Mouse (Mus musculus) small intestine, adult 2 months (tissue): ENCODE data around the gene Bola2. TPM values are rescaled to one million over a fixed set of nuclear protein-coding genes. Genes with fewer than 3 reads are reported as not detected.

Experiments used
- H3K27ac ChIP-seq: fragments of 200-500 bp; 2 replicates; pipeline ENCODE4 v1.5.1; 2012; ENCODE audit warnings: low read depth, low read length, control low read depth, inconsistent platforms; ENCODE audit not compliant: insufficient read depth
- H3K27me3 ChIP-seq: fragments of 200-500 bp; 2 replicates; pipeline ENCODE4 v1.6.1; 2012; ENCODE audit warnings: mild to moderate bottlenecking, moderate library complexity, low read length, inconsistent platforms; ENCODE audit not compliant: control insufficient read depth, insufficient read depth
- H3K36me3 ChIP-seq: fragments of 200-500 bp; 2 replicates; pipeline ENCODE4 v1.6.1; 2012; ENCODE audit warnings: mild to moderate bottlenecking, low read length, control low read depth, inconsistent platforms; ENCODE audit not compliant: control insufficient read depth, insufficient read depth
- H3K4me1 ChIP-seq: fragments of 200-500 bp; 2 replicates; pipeline ENCODE4 v1.6.1; 2012; ENCODE audit warnings: low read length, inconsistent platforms, mixed read lengths; ENCODE audit not compliant: control insufficient read depth, insufficient read depth, insufficient read length
- H3K4me3 ChIP-seq: fragments of 200-500 bp; 2 replicates; pipeline ENCODE4 v1.5.1; 2012; ENCODE audit warnings: low read depth, mild to moderate bottlenecking, control low read depth, inconsistent platforms, low read length, moderate library complexity
- CTCF ChIP-seq: fragments of 200-500 bp; IDR thresholded peaks from 2 replicates; pipeline ENCODE4 v1.5.1; 2012; ENCODE audit warnings: low read depth, mild to moderate bottlenecking, control low read depth, inconsistent platforms, low read length, moderate library complexity, mixed read lengths; ENCODE audit not compliant: insufficient replicate concordance, insufficient read length; ENCODE audit errors: extremely low read depth
- POLR2A ChIP-seq: fragments of 200-500 bp; IDR thresholded peaks from 2 replicates; pipeline ENCODE4 v1.6.1; 2012; ENCODE audit warnings: low read depth, mild to moderate bottlenecking, control low read depth, inconsistent platforms, low read length, moderate library complexity
- WGBS: fragments of 180-500 bp; shearing (Covaris S2); methylation state at CpG from one replicate; pipeline ENCODE4 v1.1.7; 2018; 5-methylcytosine and 5-hydroxymethylcytosine counted together
- polyA plus RNA-seq: library from polyadenylated mRNA; depleted of rRNA; stranded (reverse); fragments of >200 nt; gene quantifications from 2 replicates; pipeline ENCODE4 v1.2.3, GENCODE M21; 2012

Bola2 gene
- polyA plus RNA-seq, 1 experiment: 40.6 TPM

DNA sequence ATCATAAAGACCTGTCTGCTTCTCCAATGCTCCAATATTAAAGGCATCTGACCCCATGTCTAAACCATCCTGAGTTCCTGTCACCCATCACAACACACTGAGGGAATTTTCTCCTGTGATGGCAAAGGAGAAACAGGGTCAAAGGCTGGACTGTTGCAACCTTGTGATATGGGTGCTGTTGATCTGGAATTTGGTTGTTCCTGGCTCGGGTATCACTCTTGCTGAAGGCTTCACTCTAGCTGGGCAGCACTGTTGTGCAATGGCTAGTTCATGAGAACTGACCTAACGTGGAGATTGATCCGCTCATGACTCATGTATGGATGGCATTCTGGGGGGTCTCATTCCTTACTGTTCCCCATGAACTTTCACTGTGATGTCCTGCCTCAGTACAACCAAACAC, 6.2 kb upstream of the Bola2 start:
- TF ChIP-seq CTCF (no peak), POLR2A (no peak)
- WGBS: 66% methylated on average over 3 of the region's 3 CpGs
- no peak overlapping the region for H3K27ac ChIP-seq
- no peak overlapping the region for H3K4me3 ChIP-seq
- H3K4me1 ChIP-seq: peaks cover 5% of the 10 kb centered on the region
- H3K27me3 ChIP-seq: no peaks in the 10 kb centered on the region
- H3K36me3 ChIP-seq: peaks cover 11% of the 10 kb centered on the region

DNA sequence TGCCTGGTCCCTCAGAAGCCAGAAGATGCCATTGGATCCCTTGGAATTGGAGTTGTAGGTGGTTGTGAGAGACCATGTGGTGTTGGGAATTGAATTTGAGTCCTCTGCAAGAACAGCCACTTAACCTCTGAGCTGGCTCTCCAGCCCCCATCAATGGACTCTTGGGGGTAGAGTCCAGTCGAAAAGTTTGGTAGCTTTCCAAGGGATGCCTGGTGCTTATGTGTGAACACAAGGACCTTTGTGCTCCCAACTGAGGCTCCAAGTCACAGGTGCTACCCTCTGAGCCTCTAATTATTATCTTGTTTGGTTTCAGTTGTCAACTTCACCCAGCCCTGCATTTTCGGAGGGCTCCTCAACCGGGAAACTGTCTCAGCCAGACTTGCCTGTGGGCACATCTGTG, 4.5 kb upstream of the Bola2 start:
- Histone ChIP-seq H3K27me3 (no peaks in the 10 kb centered on the region), H3K4me1 (peaks cover 6% of the 10 kb centered on the region), H3K36me3 (peaks cover 11% of the 10 kb centered on the region), H3K27ac (no peak overlapping the region), H3K4me3 (no peak overlapping the region)
- TF ChIP-seq CTCF (no peak), POLR2A (no peak)
- 38% methylated on average over 3 of the region's 3 CpGs for WGBS

DNA sequence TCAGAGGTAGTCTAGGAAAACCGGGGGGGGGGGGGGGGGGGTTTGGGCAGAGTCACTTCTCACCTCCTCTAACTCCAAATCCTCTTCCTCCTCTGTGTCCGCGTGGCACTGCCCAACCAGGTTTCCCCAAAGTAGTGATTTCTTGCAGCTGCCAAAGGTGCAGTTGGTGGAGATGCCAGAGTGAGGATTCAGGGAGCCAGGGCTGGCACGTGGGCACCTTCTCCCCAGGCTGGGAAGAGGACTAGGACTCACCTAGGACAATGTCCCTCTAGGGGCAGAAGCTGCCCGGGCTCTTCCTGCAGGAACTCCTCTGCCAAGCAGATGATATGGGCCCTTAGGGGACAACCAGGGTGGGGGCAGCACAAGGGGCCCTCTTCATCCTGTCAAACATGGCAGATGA, 3.5 kb upstream of the Bola2 start:
- Histone ChIP-seq H3K36me3 (peaks cover 11% of the 10 kb centered on the region), H3K4me1 (peaks cover 10% of the 10 kb centered on the region), H3K27ac (no peak overlapping the region), H3K4me3 (no peak overlapping the region), H3K27me3 (no peaks in the 10 kb centered on the region)
- TF ChIP-seq CTCF (no peak), POLR2A (no peak)
- WGBS: 69% methylated on average over 5 of the region's 5 CpGs

GRCm38 (mm10) chr7:126692426-126692825, 2.8 kb upstream of the Bola2 start:
- peaks cover 11% of the 10 kb centered on the region for H3K36me3 ChIP-seq
- no peak overlapping the region for H3K4me3 ChIP-seq
- WGBS: 95% methylated on average over 26 of the region's 26 CpGs
- no peaks in the 10 kb centered on the region for H3K27me3 ChIP-seq
- H3K27ac ChIP-seq: no peak overlapping the region
- TF ChIP-seq CTCF (no peak), POLR2A (no peak)
- H3K4me1 ChIP-seq: peaks cover 14% of the 10 kb centered on the region

GRCm38 (mm10) chr7:126693256-126693655, 1.9 kb upstream of the Bola2 start:
- peaks cover 11% of the 10 kb centered on the region for H3K36me3 ChIP-seq
- peaks cover 14% of the 10 kb centered on the region for H3K4me1 ChIP-seq
- no peak overlapping the region for H3K27ac ChIP-seq
- TF ChIP-seq CTCF (peak; percentile 76), POLR2A (no peak)
- H3K4me3 ChIP-seq: no peak overlapping the region
- 8% methylated on average over 3 of the region's 3 CpGs for WGBS
- H3K27me3 ChIP-seq: no peaks in the 10 kb centered on the region

DNA sequence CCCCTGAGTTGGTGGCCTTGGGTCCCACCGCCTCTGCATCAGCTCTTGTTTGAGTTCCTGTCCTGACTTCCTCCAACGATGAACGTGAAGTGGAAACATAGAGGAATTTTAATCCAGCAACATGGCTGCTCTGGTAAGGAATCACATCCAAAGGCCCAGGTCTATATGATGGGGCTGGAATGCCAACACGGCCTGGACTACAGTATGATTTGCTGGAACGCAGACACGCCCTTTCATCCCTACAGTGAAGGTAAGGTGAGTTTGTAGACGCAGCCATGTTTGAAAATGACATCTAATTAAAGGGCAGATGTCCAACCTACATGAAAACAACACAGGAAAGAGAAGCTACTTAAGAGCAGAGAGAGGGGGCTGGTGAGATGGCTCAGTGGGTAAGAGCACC, 1.4 kb upstream of the Bola2 start:
- Histone ChIP-seq H3K27me3 (no peaks in the 10 kb centered on the region), H3K27ac (no peak overlapping the region), H3K4me1 (peaks cover 14% of the 10 kb centered on the region), H3K36me3 (peaks cover 11% of the 10 kb centered on the region), H3K4me3 (no peak overlapping the region)
- no peak for TF ChIP-seq CTCF
- TF ChIP-seq POLR2A: no peak
- WGBS: 73% methylated on average over 7 of the region's 7 CpGs

DNA sequence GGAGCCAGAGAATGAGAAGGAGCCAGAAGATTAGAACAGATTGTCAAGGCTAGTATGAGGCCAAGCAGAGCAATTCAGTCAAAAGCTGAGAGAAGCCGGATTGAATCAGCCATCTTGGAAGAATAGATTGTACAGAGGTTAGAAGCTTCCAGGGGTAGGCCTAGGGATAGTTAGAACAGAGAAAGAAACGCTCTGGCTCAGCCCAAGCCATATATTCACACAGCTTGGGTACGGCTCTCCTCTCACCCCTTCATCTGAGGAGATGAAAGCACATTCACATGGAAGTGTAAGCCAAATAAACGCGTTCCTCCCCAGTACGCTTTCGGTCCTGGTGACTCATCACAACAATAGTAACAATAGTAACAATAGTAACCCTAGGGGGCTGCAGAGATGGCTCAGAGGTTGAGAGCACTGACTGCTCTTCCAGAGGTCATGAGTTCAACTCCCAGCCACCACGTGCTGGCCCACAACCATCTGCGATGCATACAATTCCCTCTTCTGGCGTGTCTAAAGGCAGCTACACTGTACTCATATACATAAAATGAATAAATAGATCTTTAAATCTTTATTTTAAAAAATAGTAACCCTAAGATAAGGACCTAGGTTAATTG, 655 bp upstream of the Bola2 start:
- H3K4me3 ChIP-seq: 0 out of 2 replicates have a peak overlapping the region, but pooled peaks have one; percentile 10
- H3K27ac ChIP-seq: no peak overlapping the region
- TF ChIP-seq CTCF (no peak), POLR2A (no peak)
- H3K36me3 ChIP-seq: peaks cover 12% of the 10 kb centered on the region
- no peaks in the 10 kb centered on the region for H3K27me3 ChIP-seq
- peaks cover 14% of the 10 kb centered on the region for H3K4me1 ChIP-seq
- WGBS: 64% methylated on average over 10 of the region's 10 CpGs

DNA sequence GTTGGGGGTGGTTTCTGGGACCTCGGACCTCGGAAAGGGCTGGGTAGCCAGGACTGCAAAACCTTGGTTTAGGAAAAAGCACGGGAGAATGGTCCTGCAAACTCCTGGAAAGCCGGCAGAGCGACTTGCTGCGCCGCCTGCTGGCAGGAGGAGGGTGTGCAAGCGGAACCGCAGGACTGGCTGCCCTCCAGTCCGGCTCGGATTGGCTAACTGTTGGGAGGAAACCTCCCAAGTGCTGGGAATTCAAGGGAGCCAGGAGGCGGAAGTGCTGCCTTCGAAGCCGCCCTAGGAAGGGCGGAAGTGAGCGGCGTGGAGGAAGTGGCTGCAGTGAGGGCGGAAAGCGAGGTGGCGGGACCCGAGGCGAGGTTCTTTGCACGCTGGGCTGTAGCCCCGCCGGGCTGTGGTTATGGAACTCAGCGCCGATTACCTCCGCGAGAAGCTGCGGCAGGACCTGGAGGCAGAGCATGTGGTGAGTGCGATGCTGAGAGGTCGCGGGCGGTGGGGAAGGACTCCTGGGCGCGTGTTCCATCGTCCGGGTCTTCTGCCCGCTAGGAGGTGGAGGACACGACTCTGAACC, 518 bp downstream of the Bola2 start, which contains the start of gene Slx1b:
TSS of gene Slx1b (minus strand) at position 154 of the 577 bp plus-strand sequence.
- under 1% methylated on average over 40 of the region's 40 CpGs for WGBS
- Histone ChIP-seq H3K27ac (peak within 1 kb of the TSS; percentile 96), H3K27me3 (no peaks in the 10 kb centered on the region), H3K4me1 (peaks cover 14% of the 10 kb centered on the region), H3K4me3 (peak within 1 kb of the TSS; percentile 83), H3K36me3 (peaks cover 15% of the 10 kb centered on the region)
- TF ChIP-seq CTCF: peak; percentile 97
- no peak; the same call in 1 of the 2 replicates for TF ChIP-seq POLR2A
